Mouse (Mus musculus) T-cell, adult 2 months (primary cell): ENCODE results near the gene 6430548M08Rik.
A peak's percentile ranks its signal among the peaks of the same experiment; 100 is the strongest.

Source experiments
- DNase-seq: peaks from one replicate; pipeline ENCODE4 v3.0.0; 2022; ENCODE audit warnings: low spot score

6430548M08Rik gene

GRCm38 (mm10) chr8:120113758-120114255, at the start of gene 6430548M08Rik:
Gene 6430548M08Rik, plus strand, starts transcription at chr8:120114152.
- peak; percentile 100 for DNase-seq

GRCm38 (mm10) chr8:120065611-120066010, 48.3 kb upstream of the 6430548M08Rik start:
- no peak for DNase-seq

GRCm38 (mm10) chr8:120066226-120066625, 47.7 kb upstream of the 6430548M08Rik start:
- DNase-seq, result no peak

- DNase-seq, result no peak
Measured at GRCm38 (mm10) chr8:120067936-120068668, 45.9 kb upstream of the 6430548M08Rik start.

- DNase-seq, result peak; percentile 39
Measured at GRCm38 (mm10) chr8:120071684-120072083, 42.3 kb upstream of the 6430548M08Rik start.

GRCm38 (mm10) chr8:120072259-120072658, 41.7 kb upstream of the 6430548M08Rik start:
- no peak for DNase-seq

- DNase-seq, result no peak
Measured at GRCm38 (mm10) chr8:120072827-120073226, 41.1 kb upstream of the 6430548M08Rik start.

- DNase-seq, result no peak
Measured at GRCm38 (mm10) chr8:120074516-120074915, 39.4 kb upstream of the 6430548M08Rik start.

GRCm38 (mm10) chr8:120075347-120075746, 38.6 kb upstream of the 6430548M08Rik start:
- DNase-seq, result no peak

- DNase-seq, result peak; percentile 72
Measured at GRCm38 (mm10) chr8:120078080-120078479, 35.9 kb upstream of the 6430548M08Rik start.

GRCm38 (mm10) chr8:120079361-120079760, 34.6 kb upstream of the 6430548M08Rik start:
- no peak for DNase-seq

- DNase-seq, result no peak
Measured at GRCm38 (mm10) chr8:120083261-120083660, 30.7 kb upstream of the 6430548M08Rik start.

GRCm38 (mm10) chr8:120084783-120085182, 29.2 kb upstream of the 6430548M08Rik start:
- DNase-seq, result no peak

- no peak for DNase-seq
Measured at GRCm38 (mm10) chr8:120089511-120089910, 24.4 kb upstream of the 6430548M08Rik start.

- DNase-seq, result no peak
Measured at GRCm38 (mm10) chr8:120091032-120091431, 22.9 kb upstream of the 6430548M08Rik start.

- no peak for DNase-seq
Measured at GRCm38 (mm10) chr8:120093103-120093502, 20.8 kb upstream of the 6430548M08Rik start.

GRCm38 (mm10) chr8:120094801-120095200, 19.2 kb upstream of the 6430548M08Rik start:
- DNase-seq, result no peak

- no peak for DNase-seq
Measured at GRCm38 (mm10) chr8:120096486-120096885, 17.5 kb upstream of the 6430548M08Rik start.

- DNase-seq, result no peak
Measured at GRCm38 (mm10) chr8:120100388-120101067, 13.4 kb upstream of the 6430548M08Rik start.

- peak; percentile 70 for DNase-seq
Measured at GRCm38 (mm10) chr8:120101068-120101972, 12.6 kb upstream of the 6430548M08Rik start, which contains the start of gene Zdhhc7. Gene Zdhhc7, minus strand, starts transcription at chr8:120101482.

GRCm38 (mm10) chr8:120103916-120104315, 10.0 kb upstream of the 6430548M08Rik start:
- no peak for DNase-seq

GRCm38 (mm10) chr8:120104721-120105272, 9.2 kb upstream of the 6430548M08Rik start:
- DNase-seq, result peak; percentile 44
